Mouse (Mus musculus): ENCODE results near the gene Ydjc. TPM values are rescaled to one million over a fixed set of nuclear protein-coding genes. Genes with fewer than 3 reads are reported as not detected.

Ydjc gene
- polyA plus RNA-seq, 1 experiment from 2014 or later, result 5.7 TPM

DNA sequence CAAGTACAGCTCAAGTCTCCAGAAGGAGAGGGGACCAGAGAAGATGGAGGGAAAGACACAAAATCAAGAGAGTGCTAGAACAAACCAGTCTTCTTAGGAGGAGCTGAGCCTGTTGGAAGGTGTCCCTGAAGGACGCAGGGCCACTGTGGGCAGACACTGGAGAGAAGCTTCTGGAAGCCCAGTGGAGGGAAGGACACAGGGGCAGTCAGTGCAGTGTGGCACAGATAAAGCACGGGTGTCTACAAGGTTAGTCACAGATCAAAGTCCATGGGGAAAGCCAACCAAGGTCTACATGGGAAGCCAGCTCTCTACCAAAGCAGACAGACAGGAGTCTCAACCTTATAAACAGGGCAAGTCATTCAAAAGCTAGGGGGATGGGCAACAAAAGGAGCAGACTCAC is 31.3 kb downstream of the Ydjc start:
- 94% methylated on average over 2 of the region's 2 CpGs for WGBS
- no peak overlapping the region for H3K9ac ChIP-seq (ENCODE audit: low read length)
- no peaks in the 10 kb centered on the region; the same call in 1 of the 2 replicates for H3K36me3 ChIP-seq (ENCODE audit: control insufficient read depth, insufficient read depth, low read length)
- no peaks in the 10 kb centered on the region for H3K9me3 ChIP-seq (ENCODE audit: control insufficient read depth, low read length)
- H3K27ac ChIP-seq (ENCODE audit: low read depth, low read length), result no peak overlapping the region
- H3K27me3 ChIP-seq (ENCODE audit: control insufficient read depth, insufficient read depth, low read length), result no peaks in the 10 kb centered on the region
- ATAC-seq (replicated peaks; ENCODE audit: low FRiP score), result no peak
- no peak overlapping the region for H3K4me3 ChIP-seq (ENCODE audit: low read depth, low read length)
- no peaks in the 10 kb centered on the region for H3K4me1 ChIP-seq (replicated peaks; ENCODE audit: control insufficient read depth, insufficient read depth, low read length)
- no peak overlapping the region for H3K4me2 ChIP-seq (ENCODE audit: low read depth, low read length, severe bottlenecking)
- no peak for DNase-seq (ENCODE audit: low spot score)

DNA sequence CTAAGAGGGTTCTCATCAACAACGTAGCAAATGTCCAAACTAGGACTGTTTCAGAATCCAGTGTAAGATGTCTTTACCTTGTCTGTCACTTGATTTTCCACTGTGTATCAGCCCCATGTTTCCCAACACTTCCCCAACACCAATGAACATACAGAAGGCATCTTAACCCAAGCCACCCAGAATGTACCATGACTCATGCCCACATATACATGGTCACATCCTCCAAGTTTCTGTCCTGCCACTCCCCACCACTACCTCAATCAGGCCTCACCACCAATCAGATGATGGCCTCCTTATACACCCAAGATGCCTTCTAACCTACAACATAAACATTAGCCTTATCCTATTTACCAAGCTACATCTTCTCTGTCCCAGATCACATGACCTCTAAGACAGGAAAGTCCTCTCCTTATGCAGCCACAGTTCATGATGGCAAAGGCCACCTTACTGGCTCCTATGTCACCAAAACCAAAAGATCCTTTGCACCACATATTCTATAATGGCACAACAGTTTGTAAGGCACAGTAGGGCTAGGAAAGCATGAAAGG is 33.3 kb downstream of the Ydjc start:
- Histone ChIP-seq H3K27ac (ENCODE audit: low read depth, low read length) (no peak overlapping the region), H3K4me1 (replicated peaks; ENCODE audit: control insufficient read depth, insufficient read depth, low read length) (no peaks in the 10 kb centered on the region), H3K4me3 (ENCODE audit: low read depth, low read length) (no peak overlapping the region), H3K27me3 (ENCODE audit: control insufficient read depth, insufficient read depth, low read length) (no peaks in the 10 kb centered on the region), H3K36me3 (ENCODE audit: control insufficient read depth, insufficient read depth, low read length) (no peaks in the 10 kb centered on the region; the same call in 1 of the 2 replicates), H3K4me2 (ENCODE audit: low read depth, low read length, severe bottlenecking) (no peak overlapping the region), H3K9me3 (ENCODE audit: control insufficient read depth, low read length) (no peaks in the 10 kb centered on the region), H3K9ac (ENCODE audit: low read length) (no peak overlapping the region)
- no peak for DNase-seq (ENCODE audit: low spot score)
- ATAC-seq (replicated peaks; ENCODE audit: low FRiP score), result no peak
- 95% methylated on average over 1 of the region's 1 CpGs for WGBS

DNA sequence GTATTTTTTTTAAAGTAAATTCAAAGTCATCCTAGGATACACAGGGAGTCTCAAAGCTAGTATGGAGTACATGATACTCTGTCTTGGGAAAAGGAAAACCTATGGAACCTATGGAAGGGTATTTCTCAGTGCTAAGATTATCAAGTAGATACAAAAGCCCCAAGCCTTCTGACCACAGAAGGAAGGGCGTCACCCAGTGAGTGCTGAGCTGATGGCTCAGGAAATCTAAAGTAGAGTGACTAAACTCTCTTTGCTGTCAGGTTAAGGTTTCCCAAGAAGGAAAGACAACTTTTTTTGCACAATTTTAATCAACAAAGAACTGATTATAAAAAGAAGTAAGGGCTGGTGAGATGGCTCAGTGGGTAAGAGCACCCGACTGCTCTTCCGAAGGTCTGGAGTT is 35.3 kb downstream of the Ydjc start:
- H3K4me2 ChIP-seq (ENCODE audit: low read depth, low read length, severe bottlenecking), result no peak overlapping the region
- no peaks in the 10 kb centered on the region for H3K4me1 ChIP-seq (replicated peaks; ENCODE audit: control insufficient read depth, insufficient read depth, low read length)
- H3K27me3 ChIP-seq (ENCODE audit: control insufficient read depth, insufficient read depth, low read length), result no peaks in the 10 kb centered on the region
- H3K9ac ChIP-seq (ENCODE audit: low read length), result no peak overlapping the region
- no peaks in the 10 kb centered on the region; the same call in 1 of the 2 replicates for H3K36me3 ChIP-seq (ENCODE audit: control insufficient read depth, insufficient read depth, low read length)
- H3K9me3 ChIP-seq (ENCODE audit: control insufficient read depth, low read length), result no peaks in the 10 kb centered on the region
- DNase-seq (ENCODE audit: low spot score), result no peak
- no peak overlapping the region for H3K27ac ChIP-seq (ENCODE audit: low read depth, low read length)
- no peak overlapping the region for H3K4me3 ChIP-seq (ENCODE audit: low read depth, low read length)
- ATAC-seq (replicated peaks; ENCODE audit: low FRiP score), result no peak
- WGBS, result 96% methylated on average over 3 of the region's 3 CpGs

DNA sequence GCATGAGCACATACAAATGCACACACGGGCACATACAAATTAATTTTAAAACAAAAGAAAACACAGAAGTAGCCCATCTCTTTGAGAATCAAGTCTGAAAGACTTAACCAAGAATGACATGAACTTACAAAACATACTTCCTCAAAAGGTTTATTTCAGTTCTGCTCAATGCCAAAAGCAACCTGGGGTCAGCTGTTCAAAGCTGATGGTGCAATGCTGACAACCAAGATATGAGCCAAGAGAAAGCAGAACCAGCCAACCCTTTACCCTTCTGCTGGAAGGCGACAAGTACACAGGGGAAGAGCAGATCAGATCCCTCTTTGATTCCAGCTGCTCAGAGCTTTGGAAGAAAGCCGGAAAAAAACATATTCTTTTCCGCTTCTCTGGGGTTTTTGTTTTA is 37.0 kb downstream of the Ydjc start:
- Histone ChIP-seq H3K27ac (ENCODE audit: low read depth, low read length) (no peak overlapping the region), H3K36me3 (ENCODE audit: control insufficient read depth, insufficient read depth, low read length) (no peaks in the 10 kb centered on the region; the same call in 1 of the 2 replicates), H3K27me3 (ENCODE audit: control insufficient read depth, insufficient read depth, low read length) (no peaks in the 10 kb centered on the region), H3K9me3 (ENCODE audit: control insufficient read depth, low read length) (no peaks in the 10 kb centered on the region), H3K4me1 (replicated peaks; ENCODE audit: control insufficient read depth, insufficient read depth, low read length) (no peaks in the 10 kb centered on the region), H3K9ac (ENCODE audit: low read length) (no peak overlapping the region), H3K4me3 (ENCODE audit: low read depth, low read length) (no peak overlapping the region), H3K4me2 (ENCODE audit: low read depth, low read length, severe bottlenecking) (no peak overlapping the region)
- WGBS, result 93% methylated on average over 4 of the region's 4 CpGs
- DNase-seq (ENCODE audit: low spot score), result no peak
- ATAC-seq (replicated peaks; ENCODE audit: low FRiP score), result no peak

DNA sequence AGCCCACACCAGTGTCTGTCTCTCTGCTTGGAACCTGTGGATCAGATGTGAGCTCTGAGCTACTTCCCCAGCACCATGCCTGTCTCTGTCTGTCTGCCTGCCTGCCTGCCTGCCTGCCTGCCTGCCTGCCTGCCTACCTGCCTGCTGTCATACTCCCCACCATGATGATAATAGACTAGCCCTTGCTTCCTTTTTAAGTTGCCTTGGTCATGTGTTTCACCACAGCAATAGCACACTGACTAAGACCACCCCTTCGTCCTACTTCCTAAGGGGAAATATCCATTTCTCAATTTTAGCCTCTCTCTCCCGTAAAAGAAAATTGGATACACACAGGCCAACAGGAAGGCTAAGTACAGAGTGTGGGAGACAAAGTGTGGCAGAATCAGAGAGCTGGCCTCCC is 37.7 kb downstream of the Ydjc start:
- ATAC-seq (replicated peaks; ENCODE audit: low FRiP score), result no peak
- Histone ChIP-seq H3K27me3 (ENCODE audit: control insufficient read depth, insufficient read depth, low read length) (no peaks in the 10 kb centered on the region), H3K4me3 (ENCODE audit: low read depth, low read length) (no peak overlapping the region), H3K27ac (ENCODE audit: low read depth, low read length) (no peak overlapping the region), H3K36me3 (ENCODE audit: control insufficient read depth, insufficient read depth, low read length) (no peaks in the 10 kb centered on the region; the same call in 1 of the 2 replicates), H3K9me3 (ENCODE audit: control insufficient read depth, low read length) (no peaks in the 10 kb centered on the region), H3K4me1 (replicated peaks; ENCODE audit: control insufficient read depth, insufficient read depth, low read length) (no peaks in the 10 kb centered on the region), H3K4me2 (ENCODE audit: low read depth, low read length, severe bottlenecking) (no peak overlapping the region), H3K9ac (ENCODE audit: low read length) (no peak overlapping the region)
- 94% methylated on average over 2 of the region's 2 CpGs for WGBS
- no peak for DNase-seq (ENCODE audit: low spot score)

DNA sequence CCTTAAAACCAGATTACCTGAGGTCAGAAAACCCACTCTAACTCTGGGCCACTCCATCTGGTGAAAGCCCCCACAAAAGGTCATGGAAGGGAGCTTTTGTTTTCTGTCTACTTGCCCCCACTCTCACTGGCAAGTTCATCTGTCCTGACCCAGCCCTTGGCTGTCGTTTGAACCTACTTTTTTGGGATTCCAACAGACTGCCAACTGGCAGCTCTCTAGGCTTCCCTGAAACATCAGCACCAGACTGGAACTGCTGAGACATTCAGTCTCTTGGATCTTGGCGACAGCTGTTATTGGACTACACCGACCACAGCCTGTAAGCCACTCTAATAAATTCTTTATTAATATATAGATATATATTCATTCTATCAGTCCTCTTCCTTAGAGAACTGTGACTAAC is 38.6 kb downstream of the Ydjc start:
- no peak overlapping the region for H3K27ac ChIP-seq (ENCODE audit: low read depth, low read length)
- 93% methylated on average over 3 of the region's 3 CpGs for WGBS
- H3K4me1 ChIP-seq (replicated peaks; ENCODE audit: control insufficient read depth, insufficient read depth, low read length), result no peaks in the 10 kb centered on the region
- no peak overlapping the region for H3K9ac ChIP-seq (ENCODE audit: low read length)
- H3K27me3 ChIP-seq (ENCODE audit: control insufficient read depth, insufficient read depth, low read length), result no peaks in the 10 kb centered on the region
- H3K9me3 ChIP-seq (ENCODE audit: control insufficient read depth, low read length), result no peaks in the 10 kb centered on the region
- ATAC-seq (replicated peaks; ENCODE audit: low FRiP score), result no peak
- no peaks in the 10 kb centered on the region; the same call in 1 of the 2 replicates for H3K36me3 ChIP-seq (ENCODE audit: control insufficient read depth, insufficient read depth, low read length)
- no peak for DNase-seq (ENCODE audit: low spot score)
- H3K4me2 ChIP-seq (ENCODE audit: low read depth, low read length, severe bottlenecking), result no peak overlapping the region
- H3K4me3 ChIP-seq (ENCODE audit: low read depth, low read length), result no peak overlapping the region

DNA sequence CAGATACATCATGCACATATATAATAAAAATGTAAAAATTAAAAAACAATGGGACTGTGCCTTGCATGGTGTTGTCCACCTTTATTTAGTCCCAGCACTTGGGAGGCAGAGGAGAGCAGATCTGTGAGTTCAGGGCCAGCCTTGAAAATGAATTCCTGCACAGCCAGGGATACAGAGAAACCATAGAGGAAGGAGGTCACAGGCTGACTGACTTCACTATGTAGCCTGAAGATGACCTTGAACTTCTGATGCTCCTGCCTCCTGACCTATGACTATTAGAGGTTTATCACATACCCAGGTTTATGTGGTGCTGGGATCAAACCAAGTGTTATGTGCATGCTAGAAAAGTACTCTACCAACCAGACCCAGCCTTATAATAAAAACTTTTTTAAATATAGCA is 41.1 kb downstream of the Ydjc start:
- Histone ChIP-seq H3K27ac (ENCODE audit: low read depth, low read length) (no peak overlapping the region), H3K36me3 (ENCODE audit: control insufficient read depth, insufficient read depth, low read length) (no peaks in the 10 kb centered on the region; the same call in 1 of the 2 replicates), H3K9ac (ENCODE audit: low read length) (no peak overlapping the region), H3K9me3 (ENCODE audit: control insufficient read depth, low read length) (no peaks in the 10 kb centered on the region), H3K4me1 (replicated peaks; ENCODE audit: control insufficient read depth, insufficient read depth, low read length) (no peaks in the 10 kb centered on the region), H3K4me2 (ENCODE audit: low read depth, low read length, severe bottlenecking) (no peak overlapping the region), H3K4me3 (ENCODE audit: low read depth, low read length) (no peak overlapping the region), H3K27me3 (ENCODE audit: control insufficient read depth, insufficient read depth, low read length) (no peaks in the 10 kb centered on the region)
- ATAC-seq (replicated peaks; ENCODE audit: low FRiP score) (no peak), DNase-seq (ENCODE audit: low spot score) (no peak)

DNA sequence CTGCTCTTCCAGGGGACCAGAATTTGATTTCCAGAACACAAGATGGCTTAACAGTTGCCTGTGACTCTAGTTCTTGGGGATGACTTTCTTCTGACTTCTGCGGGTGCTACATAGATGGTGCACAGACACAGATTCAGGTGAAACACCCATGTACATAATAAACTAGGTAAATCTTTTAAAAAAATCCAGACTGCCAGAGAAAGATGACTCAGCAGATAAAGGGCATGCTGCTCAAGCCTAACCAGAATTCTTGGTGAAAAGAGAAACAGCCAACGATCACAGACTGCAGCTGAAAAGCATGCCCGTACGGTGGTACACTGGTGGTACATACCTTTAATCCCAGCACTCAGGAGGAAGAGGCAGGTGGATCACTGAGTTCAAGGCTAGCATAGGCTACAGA is 49.4 kb downstream of the Ydjc start:
- ATAC-seq (replicated peaks; ENCODE audit: low FRiP score), result no peak
- 98% methylated on average over 4 of the region's 4 CpGs for WGBS

More for the DNA sequence above, 49.4 kb downstream of the Ydjc start:
- Histone ChIP-seq H3K9ac (ENCODE audit: low read length) (no peak overlapping the region), H3K36me3 (ENCODE audit: control insufficient read depth, insufficient read depth, low read length) (no peaks in the 10 kb centered on the region; the same call in 1 of the 2 replicates), H3K9me3 (ENCODE audit: control insufficient read depth, low read length) (no peaks in the 10 kb centered on the region), H3K4me2 (ENCODE audit: low read depth, low read length, severe bottlenecking) (no peak overlapping the region), H3K4me3 (ENCODE audit: low read depth, low read length) (no peak overlapping the region), H3K27ac (ENCODE audit: low read depth, low read length) (no peak overlapping the region), H3K4me1 (replicated peaks; ENCODE audit: control insufficient read depth, insufficient read depth, low read length) (no peaks in the 10 kb centered on the region), H3K27me3 (ENCODE audit: control insufficient read depth, insufficient read depth, low read length) (no peaks in the 10 kb centered on the region)
- DNase-seq (ENCODE audit: low spot score), result no peak
